Mouse (Mus musculus) kidney, embryonic 15.5 days (tissue): ENCODE results near the gene Tjp3. TPM values are rescaled to one million over a fixed set of nuclear protein-coding genes. Genes with fewer than 3 reads are reported as not detected.
A peak's percentile ranks its signal among the peaks of the same experiment; 100 is the strongest.

Experiments
- ATAC-seq: fragments of 200-750 bp; cut with Nextera tagmentation; replicated peaks from 2 replicates; pipeline ENCODE4 v1.8.0; 2017; ENCODE audit warnings: moderate TSS enrichment; ENCODE audit not compliant: low FRiP score
- H3K27ac ChIP-seq: fragments of 300-500 bp; sonication (generic); 2 replicates; pipeline ENCODE4 v1.5.1; 2015; ENCODE audit warnings: mild to moderate bottlenecking, inconsistent platforms
- H3K27me3 ChIP-seq: fragments of 300-500 bp; sonication (generic); 2 replicates; pipeline ENCODE4 v1.6.1; 2015; ENCODE audit warnings: inconsistent platforms
- H3K36me3 ChIP-seq: fragments of 300-500 bp; sonication (generic); 2 replicates; pipeline ENCODE4 v1.6.1; 2015; ENCODE audit warnings: inconsistent platforms
- H3K4me1 ChIP-seq: fragments of 300-500 bp; sonication (generic); 2 replicates; pipeline ENCODE4 v1.6.1; 2015; ENCODE audit warnings: inconsistent platforms
- H3K4me2 ChIP-seq: fragments of 300-500 bp; sonication (generic); 2 replicates; pipeline ENCODE4 v1.6.1; 2015; ENCODE audit warnings: moderate library complexity, mild to moderate bottlenecking, inconsistent platforms
- H3K4me3 ChIP-seq: fragments of 300-500 bp; sonication (generic); replicated peaks from 2 replicates; pipeline ENCODE4 v1.5.1; 2015; ENCODE audit warnings: mild to moderate bottlenecking, inconsistent platforms
- H3K9ac ChIP-seq: fragments of 300-500 bp; sonication (generic); 2 replicates; pipeline ENCODE4 v1.6.1; 2015; ENCODE audit warnings: mild to moderate bottlenecking, inconsistent platforms
- H3K9me3 ChIP-seq: fragments of 300-500 bp; sonication (generic); replicated peaks from 2 replicates; pipeline ENCODE4 v1.6.1; 2016; ENCODE audit warnings: inconsistent platforms
- WGBS: fragments of 180-500 bp; shearing (Covaris S2); methylation state at CpG from one replicate; pipeline ENCODE4 v1.1.7; 2015; ENCODE audit warnings: mixed read lengths; 5-methylcytosine and 5-hydroxymethylcytosine counted together
- polyA plus RNA-seq: library from polyadenylated mRNA; unstranded; fragments of >200 nt; fragmentation: Nextera tagmentation; extraction: Ambion mirVana; gene quantifications from 2 replicates; pipeline ENCODE4 v1.2.1, GENCODE M21; 2015

Tjp3 gene
- polyA plus RNA-seq, 1 experiment from 2014 or later: 18.1 TPM

DNA sequence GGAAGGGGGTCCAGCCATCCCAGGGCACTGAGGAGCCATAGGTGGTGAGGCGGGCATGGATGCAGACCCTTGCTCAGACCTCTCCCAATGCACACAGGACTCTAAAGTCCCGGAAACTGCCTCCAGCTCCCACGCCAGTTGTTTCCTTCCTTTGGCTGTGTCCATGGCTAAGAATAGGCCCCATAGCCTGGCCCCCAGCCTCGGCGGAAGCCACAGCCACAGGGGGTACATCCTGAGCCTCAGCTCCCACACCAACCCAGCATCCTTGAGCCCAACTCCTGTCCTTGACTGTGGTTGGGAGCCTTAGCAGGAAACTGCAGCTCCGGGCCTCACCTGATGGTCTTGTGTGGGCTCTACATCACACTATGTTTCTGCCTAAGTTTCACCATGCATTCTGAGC, 35.5 kb upstream of the Tjp3 start:
- no peak overlapping the region for H3K4me3 ChIP-seq
- no peak overlapping the region for H3K4me2 ChIP-seq
- H3K9me3 ChIP-seq: no peaks in the 10 kb centered on the region
- WGBS: 77% methylated on average over 6 of the region's 6 CpGs
- peaks cover 53% of the 10 kb centered on the region for H3K4me1 ChIP-seq
- peak overlapping the region; percentile 87 for H3K27ac ChIP-seq
- H3K36me3 ChIP-seq: peaks cover 54% of the 10 kb centered on the region
- no peak overlapping the region for H3K9ac ChIP-seq
- no peak for ATAC-seq
- H3K27me3 ChIP-seq: no peaks in the 10 kb centered on the region

- Histone ChIP-seq H3K4me1 (peaks cover 52% of the 10 kb centered on the region), H3K9me3 (no peaks in the 10 kb centered on the region), H3K27ac (peak overlapping the region; percentile 28), H3K36me3 (peaks cover 54% of the 10 kb centered on the region), H3K4me2 (no peak overlapping the region), H3K4me3 (no peak overlapping the region), H3K9ac (no peak overlapping the region), H3K27me3 (no peaks in the 10 kb centered on the region)
- no peak for ATAC-seq
- WGBS: 91% methylated on average over 18 of the region's 18 CpGs
Measured at GRCm38 (mm10) chr10:81325781-81326180, 34.4 kb upstream of the Tjp3 start.

DNA sequence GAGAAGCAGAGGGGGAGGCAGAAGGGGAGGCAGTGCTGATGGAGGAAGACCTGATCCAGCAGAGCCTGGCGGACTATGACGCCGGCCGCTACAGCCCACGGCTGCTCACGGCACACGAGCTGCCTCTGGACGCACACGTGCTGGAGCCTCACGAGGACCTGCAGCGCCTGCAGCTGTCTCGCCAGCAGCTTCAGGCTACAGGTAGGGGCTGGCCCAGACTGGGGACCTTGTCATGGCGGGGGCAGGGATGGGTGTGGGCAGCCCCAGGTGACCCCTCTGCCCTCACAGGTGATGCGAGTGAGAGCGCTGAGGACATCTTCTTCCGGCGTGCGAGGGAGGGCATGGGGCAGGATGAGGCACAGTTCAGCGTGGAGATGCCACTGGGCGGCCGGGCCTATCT, 33.8 kb upstream of the Tjp3 start:
- peaks cover 50% of the 10 kb centered on the region for H3K4me1 ChIP-seq
- WGBS: 88% methylated on average over 21 of the region's 21 CpGs
- no peak for ATAC-seq
- no peaks in the 10 kb centered on the region for H3K9me3 ChIP-seq
- H3K36me3 ChIP-seq: peaks cover 54% of the 10 kb centered on the region
- H3K27me3 ChIP-seq: no peaks in the 10 kb centered on the region
- H3K4me2 ChIP-seq: no peak overlapping the region
- no peak overlapping the region for H3K9ac ChIP-seq
- H3K4me3 ChIP-seq: no peak overlapping the region
- 0 out of 2 replicates have a peak overlapping the region, but pooled peaks have one; percentile 22 for H3K27ac ChIP-seq

DNA sequence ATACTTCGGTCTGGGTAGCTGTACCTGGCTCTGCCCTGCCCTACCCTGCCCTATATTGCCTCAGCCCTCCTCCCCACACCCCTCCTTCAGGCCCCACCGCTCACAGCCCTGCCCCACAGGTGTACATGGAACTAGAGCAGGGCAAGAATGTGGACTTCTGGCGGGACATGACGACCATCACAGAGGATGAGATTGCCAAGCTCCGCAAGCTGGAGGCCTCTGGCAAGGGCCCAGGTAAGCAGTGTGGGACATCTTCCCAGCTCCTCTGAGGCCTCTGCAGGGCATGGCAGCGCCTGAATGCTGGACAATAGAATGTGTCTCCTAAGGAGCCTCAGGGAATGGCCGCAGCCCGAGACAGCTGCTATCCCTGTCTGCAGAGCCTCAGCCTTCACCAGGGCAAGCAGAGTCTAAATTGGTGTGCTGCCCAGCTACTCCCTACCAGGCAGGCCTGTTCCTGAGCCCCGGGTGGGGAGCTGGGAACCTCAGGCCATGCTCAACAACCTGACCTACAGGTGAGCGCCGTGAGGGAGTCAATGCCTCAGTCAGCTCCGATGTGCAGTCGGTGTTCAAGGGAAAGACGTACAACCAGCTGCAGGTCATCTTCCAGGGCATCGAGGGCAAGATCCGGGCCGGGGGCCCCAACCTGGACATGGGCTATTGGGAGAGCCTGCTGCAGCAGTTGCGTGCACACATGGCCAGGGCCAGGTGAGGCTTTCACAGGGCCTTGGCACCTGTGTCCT, 32.6 kb upstream of the Tjp3 start:
- Histone ChIP-seq H3K27me3 (no peaks in the 10 kb centered on the region), H3K9ac (no peak overlapping the region), H3K4me1 (peaks cover 48% of the 10 kb centered on the region), H3K9me3 (no peaks in the 10 kb centered on the region), H3K36me3 (peaks cover 55% of the 10 kb centered on the region), H3K27ac (no peak overlapping the region), H3K4me3 (no peak overlapping the region), H3K4me2 (no peak overlapping the region)
- 93% methylated on average over 18 of the region's 18 CpGs for WGBS
- ATAC-seq: no peak

DNA sequence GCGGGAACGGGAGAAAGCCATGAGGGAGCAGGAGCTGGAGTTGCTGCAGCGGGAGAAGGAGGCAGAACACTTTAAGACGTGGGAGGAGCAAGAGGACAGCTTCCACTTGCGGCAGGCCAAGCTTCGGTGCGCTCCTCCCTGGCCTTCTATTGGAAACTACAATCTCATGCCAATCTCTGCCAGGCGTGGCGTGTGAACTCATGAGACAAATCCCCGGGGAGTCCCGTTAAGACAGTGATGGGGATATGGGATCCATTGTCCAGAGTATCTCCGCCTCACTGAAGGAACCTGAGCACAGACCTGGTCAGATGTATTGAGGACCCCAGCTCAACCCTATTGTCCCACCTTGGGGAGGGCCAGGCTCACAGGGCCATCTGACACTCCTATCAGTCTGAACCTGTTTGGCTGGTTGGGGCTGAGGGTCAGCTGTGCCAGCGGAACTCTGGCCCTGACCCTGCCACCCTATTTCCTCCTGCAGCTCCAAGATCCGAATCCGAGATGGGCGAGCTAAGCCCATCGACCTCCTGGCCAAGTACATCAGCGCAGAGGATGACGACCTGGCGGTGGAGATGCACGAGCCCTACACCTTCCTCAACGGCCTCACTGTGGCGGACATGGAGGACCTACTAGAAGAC, 31.9 kb upstream of the Tjp3 start:
- Histone ChIP-seq H3K4me3 (no peak overlapping the region), H3K9me3 (no peaks in the 10 kb centered on the region), H3K27me3 (no peaks in the 10 kb centered on the region), H3K36me3 (peaks cover 62% of the 10 kb centered on the region), H3K27ac (no peak overlapping the region), H3K9ac (no peak overlapping the region), H3K4me1 (peaks cover 48% of the 10 kb centered on the region), H3K4me2 (no peak overlapping the region)
- 91% methylated on average over 23 of the region's 23 CpGs for WGBS
- no peak for ATAC-seq

DNA sequence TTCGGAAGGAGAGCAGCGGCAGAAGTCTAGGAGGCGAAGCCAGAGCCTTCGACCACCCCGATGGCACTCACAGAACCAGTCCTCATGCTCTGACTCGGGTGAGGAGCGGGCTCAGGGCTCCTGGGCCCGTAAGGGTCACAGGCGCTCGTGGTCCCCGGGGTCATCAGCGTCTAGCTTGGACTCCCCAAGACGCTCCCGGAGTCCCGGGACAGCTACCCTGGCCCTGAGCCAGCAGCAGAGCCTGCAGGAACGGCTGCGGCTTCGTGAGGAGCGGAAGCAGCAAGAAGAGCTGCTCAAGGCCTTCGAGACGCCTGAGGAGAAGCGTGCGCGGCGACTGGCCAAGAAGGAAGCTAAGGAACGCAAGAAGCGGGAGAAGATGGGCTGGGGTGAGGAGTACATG, 31.1 kb upstream of the Tjp3 start:
- Histone ChIP-seq H3K4me3 (peak overlapping the region; percentile 98), H3K27ac (no peak overlapping the region), H3K36me3 (peaks cover 69% of the 10 kb centered on the region), H3K4me1 (peaks cover 51% of the 10 kb centered on the region), H3K4me2 (peak overlapping the region; percentile 79), H3K9ac (peak overlapping the region; percentile 96; the same call in 1 of the 2 replicates), H3K27me3 (no peaks in the 10 kb centered on the region), H3K9me3 (no peaks in the 10 kb centered on the region)
- 92% methylated on average over 27 of the region's 27 CpGs for WGBS
- no peak for ATAC-seq

DNA sequence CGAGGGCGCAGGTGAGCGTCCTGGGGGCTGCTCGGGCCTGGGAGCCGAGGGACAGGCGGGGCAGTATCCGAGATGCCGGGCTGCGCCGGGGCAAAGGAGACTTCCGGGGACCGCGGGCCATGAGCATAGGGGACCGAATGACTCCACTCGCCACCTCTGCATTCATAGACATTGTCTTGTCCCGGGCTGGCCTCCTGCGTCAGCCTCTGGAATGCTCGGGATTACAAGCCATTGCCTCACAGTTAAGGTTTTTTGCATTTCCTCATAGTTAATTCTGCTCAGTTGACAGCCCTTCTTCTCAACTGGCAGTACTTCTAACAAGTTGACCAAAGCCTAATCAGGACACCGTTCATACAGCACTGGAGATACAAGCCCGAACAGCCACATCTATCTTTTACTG, 30.1 kb upstream of the Tjp3 start:
- WGBS: 3% methylated on average over 20 of the region's 20 CpGs
- H3K9ac ChIP-seq: peak overlapping the region; percentile 96
- ATAC-seq: no peak
- peaks cover 61% of the 10 kb centered on the region for H3K4me1 ChIP-seq
- H3K4me3 ChIP-seq: peak overlapping the region; percentile 98
- H3K36me3 ChIP-seq: peaks cover 60% of the 10 kb centered on the region
- no peaks in the 10 kb centered on the region for H3K9me3 ChIP-seq
- peak overlapping the region; percentile 79 for H3K4me2 ChIP-seq
- peak overlapping the region; percentile 93 for H3K27ac ChIP-seq
- no peaks in the 10 kb centered on the region for H3K27me3 ChIP-seq

GRCm38 (mm10) chr10:81320550-81321347, 29.4 kb upstream of the Tjp3 start, which contains the start of gene Cactin:
Gene Cactin, plus strand, starts transcription at chr10:81321103.
- Histone ChIP-seq H3K9me3 (no peaks in the 10 kb centered on the region), H3K4me3 (peak within 1 kb of the TSS; percentile 98), H3K27ac (peak within 1 kb of the TSS; percentile 93), H3K4me2 (peak within 1 kb of the TSS; percentile 79), H3K9ac (peak within 1 kb of the TSS; percentile 96), H3K36me3 (peaks cover 58% of the 10 kb centered on the region), H3K4me1 (peaks cover 66% of the 10 kb centered on the region), H3K27me3 (no peaks in the 10 kb centered on the region)
- ATAC-seq: peak; percentile 88
- WGBS: under 1% methylated on average over 68 of the region's 68 CpGs

- Histone ChIP-seq H3K4me2 (peak overlapping the region; percentile 79), H3K4me1 (peaks cover 64% of the 10 kb centered on the region), H3K4me3 (peak overlapping the region; percentile 98), H3K27me3 (no peaks in the 10 kb centered on the region), H3K9ac (peak overlapping the region; percentile 54), H3K27ac (peak overlapping the region; percentile 93), H3K9me3 (no peaks in the 10 kb centered on the region), H3K36me3 (peaks cover 58% of the 10 kb centered on the region)
- no peak; the same call in 1 of the 2 replicates for ATAC-seq
- WGBS: 1% methylated on average over 38 of the region's 38 CpGs
Measured at GRCm38 (mm10) chr10:81319741-81320549, 28.6 kb upstream of the Tjp3 start.

DNA sequence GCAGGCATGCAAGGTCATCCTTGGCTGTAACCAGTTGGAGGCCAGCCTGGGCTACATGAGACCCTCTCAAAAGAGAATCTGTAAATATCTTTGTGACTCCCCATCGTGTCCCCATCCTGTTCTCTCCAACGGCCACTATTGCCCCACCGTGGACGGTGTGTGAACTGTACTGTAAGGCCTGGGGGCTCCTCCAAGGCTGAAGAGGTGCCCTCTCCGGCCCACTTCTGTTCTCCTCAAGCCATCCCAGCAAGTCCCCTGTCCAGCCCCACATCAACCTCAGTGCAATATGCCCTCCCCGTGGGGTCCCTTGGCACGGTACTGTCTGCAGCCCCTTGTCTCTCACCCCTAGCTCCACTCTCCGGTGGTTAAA, 27.9 kb upstream of the Tjp3 start:
- peak overlapping the region; percentile 54 for H3K9ac ChIP-seq
- peaks cover 58% of the 10 kb centered on the region for H3K36me3 ChIP-seq
- H3K27me3 ChIP-seq: no peaks in the 10 kb centered on the region
- peak overlapping the region; percentile 98 for H3K4me3 ChIP-seq
- H3K4me1 ChIP-seq: peaks cover 64% of the 10 kb centered on the region
- no peaks in the 10 kb centered on the region for H3K9me3 ChIP-seq
- peak overlapping the region; percentile 93 for H3K27ac ChIP-seq
- 34% methylated on average over 8 of the region's 8 CpGs for WGBS
- ATAC-seq: no peak
- H3K4me2 ChIP-seq: peak overlapping the region; percentile 79

GRCm38 (mm10) chr10:81318589-81319329, 27.4 kb upstream of the Tjp3 start:
- Histone ChIP-seq H3K9me3 (no peaks in the 10 kb centered on the region), H3K27me3 (no peaks in the 10 kb centered on the region), H3K4me2 (peak overlapping the region; percentile 79), H3K4me1 (peaks cover 61% of the 10 kb centered on the region), H3K4me3 (peak overlapping the region; percentile 98; the same call in 1 of the 2 replicates), H3K27ac (peak overlapping the region; percentile 93), H3K9ac (peak overlapping the region; percentile 54), H3K36me3 (peaks cover 58% of the 10 kb centered on the region)
- no peak for ATAC-seq
- WGBS: 88% methylated on average over 13 of the region's 13 CpGs
